10 mouse cellular contexts compared by ENCODE assay signal in the genomic region with DNA sequence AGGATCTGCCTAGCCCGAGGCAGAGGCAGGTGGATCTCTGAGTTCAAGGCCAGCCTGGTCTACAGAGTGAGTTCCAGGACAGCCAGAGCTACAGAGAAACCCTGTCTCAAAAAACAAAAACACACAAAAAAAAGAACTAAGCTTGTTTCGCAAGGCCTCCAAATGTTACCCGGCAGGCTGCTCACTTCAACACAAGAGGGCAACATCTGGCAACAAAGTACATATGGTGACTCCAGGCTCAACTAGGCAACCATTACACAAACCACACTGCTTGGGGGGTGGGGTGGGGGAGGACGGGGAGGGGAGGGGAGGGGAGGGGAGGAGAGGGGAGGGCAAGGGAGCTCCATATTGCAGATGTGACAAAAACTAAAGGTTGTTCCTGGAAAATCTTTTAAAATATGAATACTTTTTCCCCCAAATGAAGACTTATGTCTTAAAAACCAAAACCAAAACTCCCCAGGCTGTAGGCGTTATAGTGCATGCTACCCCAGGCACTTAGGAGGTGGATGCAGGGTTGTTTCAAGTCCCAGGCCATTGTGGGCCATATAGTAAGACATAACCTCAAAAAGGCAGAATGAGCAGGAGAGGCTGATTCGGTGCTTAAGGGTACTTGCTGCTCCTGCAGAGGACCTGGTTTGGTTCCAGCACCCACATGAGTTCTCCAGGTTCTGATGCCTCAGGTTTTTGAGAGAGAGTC. TPM values are rescaled to one million over a fixed set of nuclear protein-coding genes. Genes with fewer than 3 reads are reported as not detected.
DNase-seq lines count a peak whose midpoint lies in the region; ATAC-seq and TF ChIP-seq lines count a peak whose summit lies in the region.
"Had no signal": no experiment of that assay in that cellular context is flagged by ENCODE, and none has a peak within 500 bp of the region (broad histone marks: within the 10 kb centered on the region; RNA-seq: fewer than 3 reads in every experiment).

No protein-coding gene starts in this region.

- no peaks in the 10 kb centered on the region for H3K4me1 ChIP-seq in kidney, embryonic 16.5 days (ENCODE audit: insufficient read depth, low read length)
- H3K4me1 ChIP-seq in kidney, embryonic 15.5 days = peaks cover 5% of the 10 kb centered on the region; the same call in 1 of the 2 replicates
- peaks cover 19% of the 10 kb centered on the region for H3K4me1 ChIP-seq in G1E (ENCODE audit: insufficient read depth, low read depth, low read length)
- no peaks in the 10 kb centered on the region for H3K4me1 ChIP-seq in liver, embryonic 14.5 days (replicated peaks; ENCODE audit: control insufficient read depth in 2 of 2, insufficient read depth in 2 of 2, low read length in 1 of 2)
- H3K4me1 ChIP-seq in stomach, postnatal 0 days (replicated peaks; ENCODE audit: control insufficient read depth, insufficient read depth) = no peaks in the 10 kb centered on the region
- no peaks in the 10 kb centered on the region for H3K4me1 ChIP-seq in midbrain, embryonic 15.5 days
- H3K4me1 ChIP-seq in hindbrain, embryonic 13.5 days (replicated peaks) = no peaks in the 10 kb centered on the region
- no peaks in the 10 kb centered on the region for H3K4me1 ChIP-seq in forebrain, embryonic 16.5 days (replicated peaks; ENCODE audit: control insufficient read depth, insufficient read depth, low read length)
- H3K4me1 ChIP-seq: hindbrain, embryonic 15.5 days had no signal

- no peak overlapping the region for H3K9ac ChIP-seq in kidney, embryonic 16.5 days (replicated peaks; ENCODE audit: low read length)
- no peak overlapping the region for H3K9ac ChIP-seq in kidney, embryonic 15.5 days
- H3K9ac ChIP-seq in liver, embryonic 14.5 days (replicated peaks) = no peak overlapping the region
- no peak overlapping the region for H3K9ac ChIP-seq in stomach, postnatal 0 days (ENCODE audit: low read length)
- H3K9ac ChIP-seq in midbrain, embryonic 15.5 days = no peak overlapping the region
- H3K9ac ChIP-seq in hindbrain, embryonic 13.5 days = no peak overlapping the region
- no peak overlapping the region for H3K9ac ChIP-seq in forebrain, embryonic 16.5 days (replicated peaks; ENCODE audit: low read depth, low read length)
- H3K9ac ChIP-seq: hindbrain, embryonic 15.5 days had no signal

- 72% methylated on average over 6 of the region's 6 CpGs for WGBS in kidney, embryonic 16.5 days
- WGBS in kidney, embryonic 15.5 days = 87% methylated on average over 5 of the region's 6 CpGs
- WGBS in liver, embryonic 14.5 days (ENCODE audit: insufficient replicate concordance) = 68% methylated on average over 5 of the region's 6 CpGs
- WGBS in stomach, postnatal 0 days = 80% methylated on average over 5 of the region's 6 CpGs
- 93% methylated on average over 5 of the region's 6 CpGs for WGBS in midbrain, embryonic 15.5 days
- WGBS in hindbrain, embryonic 13.5 days = 88% methylated on average over 5 of the region's 6 CpGs
- WGBS in forebrain, embryonic 16.5 days = 90% methylated on average over 6 of the region's 6 CpGs

- TF ChIP-seq EP300 in liver, embryonic 14.5 days (IDR thresholded peaks at IDR 0.05; ENCODE audit: low read depth) = no peak
- TF ChIP-seq EP300 in stomach, postnatal 0 days (optimal IDR thresholded peaks at IDR 0.05) = no peak

- H3K9me3 ChIP-seq in kidney, embryonic 16.5 days (ENCODE audit: low read length) = no peaks in the 10 kb centered on the region
- no peaks in the 10 kb centered on the region for H3K9me3 ChIP-seq in kidney, embryonic 15.5 days (replicated peaks)
- no peaks in the 10 kb centered on the region for H3K9me3 ChIP-seq in G1E (replicated peaks)
- H3K9me3 ChIP-seq in liver, embryonic 14.5 days (ENCODE audit: control insufficient read depth, low read length) = no peaks in the 10 kb centered on the region
- no peaks in the 10 kb centered on the region for H3K9me3 ChIP-seq in stomach, postnatal 0 days (ENCODE audit: control insufficient read depth, low read length)
- no peaks in the 10 kb centered on the region for H3K9me3 ChIP-seq in midbrain, embryonic 15.5 days
- H3K9me3 ChIP-seq in hindbrain, embryonic 13.5 days = no peaks in the 10 kb centered on the region
- no peaks in the 10 kb centered on the region for H3K9me3 ChIP-seq in forebrain, embryonic 16.5 days (ENCODE audit: control insufficient read depth, low read length)
- H3K9me3 ChIP-seq: hindbrain, embryonic 15.5 days had no signal

- H3K36me3 ChIP-seq in kidney, embryonic 16.5 days (ENCODE audit: insufficient read depth, low read length) = peaks cover 8% of the 10 kb centered on the region
- peaks cover 25% of the 10 kb centered on the region for H3K36me3 ChIP-seq in kidney, embryonic 15.5 days
- peaks cover 72% of the 10 kb centered on the region for H3K36me3 ChIP-seq in G1E (replicated peaks)
- no peaks in the 10 kb centered on the region; the same call in 1 of the 2 replicates for H3K36me3 ChIP-seq in liver, embryonic 14.5 days (replicated peaks; ENCODE audit: control insufficient read depth, insufficient read depth, low read depth)
- peaks cover 5% of the 10 kb centered on the region; the same call in 1 of the 2 replicates for H3K36me3 ChIP-seq in stomach, postnatal 0 days (ENCODE audit: control insufficient read depth, insufficient read depth, low read length)
- H3K36me3 ChIP-seq in midbrain, embryonic 15.5 days (replicated peaks) = peaks cover 15% of the 10 kb centered on the region; the same call in 1 of the 2 replicates
- H3K36me3 ChIP-seq in hindbrain, embryonic 13.5 days = peaks cover 30% of the 10 kb centered on the region
- peaks cover 2% of the 10 kb centered on the region for H3K36me3 ChIP-seq in forebrain, embryonic 16.5 days (ENCODE audit: control insufficient read depth, insufficient read depth)

- H3K27me3 ChIP-seq in kidney, embryonic 16.5 days (ENCODE audit: insufficient read depth, low read length) = no peaks in the 10 kb centered on the region
- H3K27me3 ChIP-seq in kidney, embryonic 15.5 days = no peaks in the 10 kb centered on the region
- H3K27me3 ChIP-seq in G1E (ENCODE audit: insufficient read depth, low read length) = no peaks in the 10 kb centered on the region
- H3K27me3 ChIP-seq in liver, embryonic 14.5 days (ENCODE audit: control insufficient read depth, insufficient read depth, low read length) = no peaks in the 10 kb centered on the region
- H3K27me3 ChIP-seq in stomach, postnatal 0 days (ENCODE audit: control insufficient read depth, insufficient read depth, low read length) = no peaks in the 10 kb centered on the region
- no peaks in the 10 kb centered on the region for H3K27me3 ChIP-seq in midbrain, embryonic 15.5 days (replicated peaks)
- H3K27me3 ChIP-seq in hindbrain, embryonic 13.5 days = no peaks in the 10 kb centered on the region
- H3K27me3 ChIP-seq in forebrain, embryonic 16.5 days (replicated peaks; ENCODE audit: control insufficient read depth, insufficient read depth, low read length) = no peaks in the 10 kb centered on the region
- H3K27me3 ChIP-seq: hindbrain, embryonic 15.5 days had no signal

- peak; percentile 40; the same call in 1 of the 2 replicates for ATAC-seq in kidney, embryonic 16.5 days (ENCODE audit: low FRiP score, low TSS enrichment)
- no peak for ATAC-seq in kidney, embryonic 15.5 days (replicated peaks; ENCODE audit: low FRiP score)
- peak; percentile 28; the same call in 1 of the 2 replicates for ATAC-seq in G1E (ENCODE audit: extremely low read depth, insufficient number of reproducible peaks, low FRiP score, poor library complexity, severe bottlenecking)
- ATAC-seq in liver, embryonic 14.5 days (ENCODE audit: insufficient read depth) = no peak
- ATAC-seq in stomach, postnatal 0 days (ENCODE audit: low FRiP score, low TSS enrichment) = no peak
- ATAC-seq in midbrain, embryonic 15.5 days (replicated peaks) = no peak
- ATAC-seq in hindbrain, embryonic 13.5 days (ENCODE audit: low FRiP score) = no peak
- ATAC-seq in forebrain, embryonic 16.5 days = no peak

- no peak for TF ChIP-seq CTCF in G1E (IDR thresholded peaks at IDR 0.05; ENCODE audit: low read depth, low read length)
- TF ChIP-seq CTCF in liver, embryonic 14.5 days (IDR thresholded peaks at IDR 0.05; ENCODE audit: low read depth) = peak; percentile 53
- TF ChIP-seq CTCF in stomach, postnatal 0 days (IDR thresholded peaks at IDR 0.05; ENCODE audit: low read depth) = peak; percentile 71

- H3K4me2 ChIP-seq in kidney, embryonic 16.5 days (replicated peaks; ENCODE audit: low read depth, low read length) = no peak overlapping the region
- no peak overlapping the region for H3K4me2 ChIP-seq in kidney, embryonic 15.5 days
- H3K4me2 ChIP-seq in liver, embryonic 14.5 days (ENCODE audit: low read depth) = no peak overlapping the region
- H3K4me2 ChIP-seq in stomach, postnatal 0 days (replicated peaks; ENCODE audit: low read depth) = no peak overlapping the region
- no peak overlapping the region for H3K4me2 ChIP-seq in midbrain, embryonic 15.5 days
- no peak overlapping the region for H3K4me2 ChIP-seq in hindbrain, embryonic 13.5 days
- H3K4me2 ChIP-seq in forebrain, embryonic 16.5 days (ENCODE audit: low read length) = no peak overlapping the region
- H3K4me2 ChIP-seq: hindbrain, embryonic 15.5 days had no signal

- no peak overlapping the region for H3K4me3 ChIP-seq in kidney, embryonic 16.5 days (ENCODE audit: low read length)
- no peak overlapping the region for H3K4me3 ChIP-seq in kidney, embryonic 15.5 days (replicated peaks)
- H3K4me3 ChIP-seq in G1E (ENCODE audit: low read depth, low read length) = no peak overlapping the region
- H3K4me3 ChIP-seq in liver, embryonic 14.5 days (ENCODE audit: insufficient read depth in 1 of 2, low read depth in 2 of 2, low read length in 2 of 2) = no peak overlapping the region
- H3K4me3 ChIP-seq in stomach, postnatal 0 days (ENCODE audit: low read depth, low read length) = no peak overlapping the region
- no peak overlapping the region for H3K4me3 ChIP-seq in midbrain, embryonic 15.5 days
- H3K4me3 ChIP-seq in hindbrain, embryonic 13.5 days = no peak overlapping the region
- H3K4me3 ChIP-seq in forebrain, embryonic 16.5 days (replicated peaks; ENCODE audit: low read length) = no peak overlapping the region
- H3K4me3 ChIP-seq: hindbrain, embryonic 15.5 days had no signal

- DNase-seq in G1E (ENCODE audit: low spot score) = no peak
- DNase-seq in liver, embryonic 14.5 days (ENCODE audit: low read depth in 3 of 3, low spot score in 3 of 3) = no peak
- DNase-seq in stomach, postnatal 0 days (ENCODE audit: low spot score) = no peak
- DNase-seq: right cerebral cortex, postnatal 4 days had no signal

- no peak overlapping the region for H3K27ac ChIP-seq in kidney, embryonic 16.5 days (ENCODE audit: low read length)
- H3K27ac ChIP-seq in kidney, embryonic 15.5 days = no peak overlapping the region
- H3K27ac ChIP-seq in liver, embryonic 14.5 days = no peak overlapping the region
- H3K27ac ChIP-seq in stomach, postnatal 0 days (replicated peaks) = no peak overlapping the region
- H3K27ac ChIP-seq in midbrain, embryonic 15.5 days = no peak overlapping the region
- H3K27ac ChIP-seq in hindbrain, embryonic 13.5 days = no peak overlapping the region
- no peak overlapping the region for H3K27ac ChIP-seq in forebrain, embryonic 16.5 days (ENCODE audit: low read length)
- H3K27ac ChIP-seq: hindbrain, embryonic 15.5 days had no signal

RNA-seq across cellular contexts. Expression of gene Akap5, which starts 21.2 kb away (rescaled TPM):
- 1.4 and 1.9 TPM in 2 replicates for polyA plus RNA-seq in kidney, embryonic 16.5 days (2015; fragmentation: Nextera tagmentation; extraction: Ambion mirVana)
- polyA plus RNA-seq in kidney, embryonic 15.5 days (2015; fragmentation: Nextera tagmentation; extraction: Ambion mirVana) = 1.3 and 1.6 TPM in 2 replicates
- total RNA-seq in G1E (2014; fragmentation: Nextera tagmentation) (1.1 and 1.4 TPM in 2 replicates), G1E (2017) (1.2 and 1.3 TPM in 2 replicates)
- polyA plus RNA-seq in G1E (2012) = 0.08 and 0.20 TPM in 2 replicates
- polyA plus RNA-seq in liver, embryonic 14.5 days (2012; rRNA removed) = 0.21 and 0.32 TPM in 2 replicates
- 0.14 and 0.25 TPM in 2 replicates for polyA plus RNA-seq in liver, embryonic 14.5 days (2014; fragmentation: Nextera tagmentation; extraction: Ambion mirVana)
- 2.0 and 2.2 TPM in 2 replicates for polyA plus RNA-seq in stomach, postnatal 0 days (2015; fragmentation: Nextera tagmentation; extraction: Ambion mirVana)
- 9.8 and 10.3 TPM in 2 replicates for polyA plus RNA-seq in midbrain, embryonic 15.5 days (2015; fragmentation: Nextera tagmentation; extraction: Ambion mirVana)
- 7.4 and 7.9 TPM in 2 replicates for polyA plus RNA-seq in hindbrain, embryonic 13.5 days (2015; fragmentation: Nextera tagmentation; extraction: Ambion mirVana)
- polyA plus RNA-seq in forebrain, embryonic 16.5 days (2015; fragmentation: Nextera tagmentation; extraction: Ambion mirVana) = 8.2 and 10.3 TPM in 2 replicates

RNA-seq across cellular contexts. Expression of gene Zbtb25, which starts 23.5 kb away (rescaled TPM):
- polyA plus RNA-seq in kidney, embryonic 16.5 days (2015; fragmentation: Nextera tagmentation; extraction: Ambion mirVana) = 14.0 and 15.2 TPM in 2 replicates
- 14.9 and 16.3 TPM in 2 replicates for polyA plus RNA-seq in kidney, embryonic 15.5 days (2015; fragmentation: Nextera tagmentation; extraction: Ambion mirVana)
- total RNA-seq in G1E (2014; fragmentation: Nextera tagmentation) (54.4 and 62.5 TPM in 2 replicates), G1E (2017) (15.5 and 17.5 TPM in 2 replicates)
- 12.1 and 12.2 TPM in 2 replicates for polyA plus RNA-seq in G1E (2012)
- 5.1 and 5.6 TPM in 2 replicates for polyA plus RNA-seq in liver, embryonic 14.5 days (2012; rRNA removed)
- 7.2 and 7.8 TPM in 2 replicates for polyA plus RNA-seq in liver, embryonic 14.5 days (2014; fragmentation: Nextera tagmentation; extraction: Ambion mirVana)
- 7.0 and 7.4 TPM in 2 replicates for polyA plus RNA-seq in stomach, postnatal 0 days (2015; fragmentation: Nextera tagmentation; extraction: Ambion mirVana)
- polyA plus RNA-seq in midbrain, embryonic 15.5 days (2015; fragmentation: Nextera tagmentation; extraction: Ambion mirVana) = 14.6 and 15.1 TPM in 2 replicates
- polyA plus RNA-seq in hindbrain, embryonic 13.5 days (2015; fragmentation: Nextera tagmentation; extraction: Ambion mirVana) = 14.9 and 16.0 TPM in 2 replicates
- 16.5 and 17.1 TPM in 2 replicates for polyA plus RNA-seq in forebrain, embryonic 16.5 days (2015; fragmentation: Nextera tagmentation; extraction: Ambion mirVana)

RNA-seq across cellular contexts. Expression of gene Zbtb1, which starts 24.2 kb away (rescaled TPM):
- 10.0 and 10.5 TPM in 2 replicates for polyA plus RNA-seq in kidney, embryonic 16.5 days (2015; fragmentation: Nextera tagmentation; extraction: Ambion mirVana)
- 10.3 and 10.8 TPM in 2 replicates for polyA plus RNA-seq in kidney, embryonic 15.5 days (2015; fragmentation: Nextera tagmentation; extraction: Ambion mirVana)
- total RNA-seq in G1E (2014; fragmentation: Nextera tagmentation) (24.8 and 27.9 TPM in 2 replicates), G1E (2017) (23.1 and 27.2 TPM in 2 replicates)
- polyA plus RNA-seq in G1E (2012) = 6.4 and 8.8 TPM in 2 replicates
- 1.5 and 2.6 TPM in 2 replicates for polyA plus RNA-seq in liver, embryonic 14.5 days (2012; rRNA removed)
- 3.5 and 4.4 TPM in 2 replicates for polyA plus RNA-seq in liver, embryonic 14.5 days (2014; fragmentation: Nextera tagmentation; extraction: Ambion mirVana)
- polyA plus RNA-seq in stomach, postnatal 0 days (2015; fragmentation: Nextera tagmentation; extraction: Ambion mirVana) = 4.8 and 5.0 TPM in 2 replicates
- polyA plus RNA-seq in midbrain, embryonic 15.5 days (2015; fragmentation: Nextera tagmentation; extraction: Ambion mirVana) = 3.4 and 3.5 TPM in 2 replicates
- polyA plus RNA-seq in hindbrain, embryonic 13.5 days (2015; fragmentation: Nextera tagmentation; extraction: Ambion mirVana) = 4.3 and 4.4 TPM in 2 replicates
- polyA plus RNA-seq in forebrain, embryonic 16.5 days (2015; fragmentation: Nextera tagmentation; extraction: Ambion mirVana) = 4.6 and 5.5 TPM in 2 replicates

RNA-seq across cellular contexts. Expression of gene Hspa2, which starts 58.1 kb away (rescaled TPM):
- polyA plus RNA-seq in kidney, embryonic 16.5 days (2015; fragmentation: Nextera tagmentation; extraction: Ambion mirVana) = 11.0 and 12.5 TPM in 2 replicates
- 9.3 and 10.3 TPM in 2 replicates for polyA plus RNA-seq in kidney, embryonic 15.5 days (2015; fragmentation: Nextera tagmentation; extraction: Ambion mirVana)
- total RNA-seq in G1E (2014; fragmentation: Nextera tagmentation) (6.0 and 7.3 TPM in 2 replicates), G1E (2017) (10.7 and 11.3 TPM in 2 replicates)
- polyA plus RNA-seq in G1E (2012) = 10.3 and 12.0 TPM in 2 replicates
- polyA plus RNA-seq in liver, embryonic 14.5 days (2012; rRNA removed) = 1.0 and 1.3 TPM in 2 replicates
- 1.4 and 1.9 TPM in 2 replicates for polyA plus RNA-seq in liver, embryonic 14.5 days (2014; fragmentation: Nextera tagmentation; extraction: Ambion mirVana)
- polyA plus RNA-seq in stomach, postnatal 0 days (2015; fragmentation: Nextera tagmentation; extraction: Ambion mirVana) = 18.8 and 18.9 TPM in 2 replicates
- 5.5 and 5.6 TPM in 2 replicates for polyA plus RNA-seq in midbrain, embryonic 15.5 days (2015; fragmentation: Nextera tagmentation; extraction: Ambion mirVana)
- polyA plus RNA-seq in hindbrain, embryonic 13.5 days (2015; fragmentation: Nextera tagmentation; extraction: Ambion mirVana) = 7.1 and 8.3 TPM in 2 replicates
- polyA plus RNA-seq in forebrain, embryonic 16.5 days (2015; fragmentation: Nextera tagmentation; extraction: Ambion mirVana) = 5.4 and 6.2 TPM in 2 replicates

Comparison
In these comparisons a context has a peak if more than half of its experiments do, and no peak if none do; other contexts are left out.
1. ATAC-seq: peak in kidney, embryonic 16.5 days (single experiment) and G1E (single experiment); none in kidney, embryonic 15.5 days (single experiment), liver, embryonic 14.5 days (single experiment), stomach, postnatal 0 days (single experiment), midbrain, embryonic 15.5 days (single experiment), hindbrain, embryonic 13.5 days (single experiment) and forebrain, embryonic 16.5 days (single experiment).